Mouse (Mus musculus): ENCODE data around the gene Ak1. TPM values are rescaled to one million over a fixed set of nuclear protein-coding genes. Genes with fewer than 3 reads are reported as not detected.

Ak1 gene
- polyA plus RNA-seq, 1 experiment from 2014 or later: 18.9 TPM

DNA sequence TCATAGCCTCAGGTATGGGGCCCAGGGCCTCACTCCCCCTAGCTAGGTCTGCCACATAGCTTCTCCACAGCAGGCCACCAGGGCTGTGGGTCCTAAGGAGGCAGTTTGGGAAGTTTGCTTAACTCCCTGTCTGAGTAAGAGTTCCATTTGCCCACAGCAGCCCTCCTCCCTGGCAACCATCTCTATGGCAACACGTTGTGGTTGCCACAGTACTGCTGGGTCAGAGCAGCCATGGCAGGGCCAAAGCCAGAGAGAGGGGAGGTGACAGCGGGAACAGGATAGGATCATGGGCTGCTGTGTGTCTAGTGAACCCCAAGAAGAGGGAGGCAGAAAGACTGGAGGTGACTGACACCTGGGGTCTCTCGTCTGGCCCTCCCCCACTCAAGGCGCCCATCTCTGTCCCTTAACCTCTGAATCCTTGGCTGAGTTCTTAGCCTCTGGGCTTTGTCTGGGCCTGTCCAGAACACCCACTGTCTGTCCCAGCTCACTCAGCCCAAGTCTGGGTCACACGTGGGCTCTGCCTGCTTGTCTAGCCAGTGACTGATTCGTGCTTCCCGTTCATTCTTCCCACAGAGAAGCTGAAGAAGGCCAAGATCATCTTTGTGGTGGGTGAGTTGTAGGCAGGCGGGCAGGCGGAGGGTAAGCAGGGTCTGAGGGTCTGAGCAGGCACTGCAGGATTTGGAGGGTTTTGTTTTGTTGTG, 7.9 kb downstream of the Ak1 start:
- Histone ChIP-seq H3K27me3 (ENCODE audit: control insufficient read depth, insufficient read depth, low read length) (no peaks in the 10 kb centered on the region), H3K4me1 (replicated peaks; ENCODE audit: control insufficient read depth, insufficient read depth, low read length) (peaks cover 18% of the 10 kb centered on the region), H3K9me3 (ENCODE audit: control insufficient read depth, low read length) (no peaks in the 10 kb centered on the region), H3K9ac (ENCODE audit: low read length) (peak overlapping the region; percentile 45), H3K27ac (ENCODE audit: low read depth, low read length) (peak overlapping the region; percentile 12), H3K36me3 (ENCODE audit: control insufficient read depth, insufficient read depth, low read length) (no peaks in the 10 kb centered on the region), H3K4me3 (ENCODE audit: low read depth, low read length) (no peak overlapping the region), H3K4me2 (ENCODE audit: low read depth, low read length, severe bottlenecking) (peak overlapping the region; percentile 26; the same call in 1 of the 2 replicates)
- 28% methylated on average over 9 of the region's 9 CpGs for WGBS
- peak; percentile 84 for DNase-seq (ENCODE audit: low spot score)
- peak; percentile 56 for ATAC-seq (replicated peaks; ENCODE audit: low FRiP score)

DNA sequence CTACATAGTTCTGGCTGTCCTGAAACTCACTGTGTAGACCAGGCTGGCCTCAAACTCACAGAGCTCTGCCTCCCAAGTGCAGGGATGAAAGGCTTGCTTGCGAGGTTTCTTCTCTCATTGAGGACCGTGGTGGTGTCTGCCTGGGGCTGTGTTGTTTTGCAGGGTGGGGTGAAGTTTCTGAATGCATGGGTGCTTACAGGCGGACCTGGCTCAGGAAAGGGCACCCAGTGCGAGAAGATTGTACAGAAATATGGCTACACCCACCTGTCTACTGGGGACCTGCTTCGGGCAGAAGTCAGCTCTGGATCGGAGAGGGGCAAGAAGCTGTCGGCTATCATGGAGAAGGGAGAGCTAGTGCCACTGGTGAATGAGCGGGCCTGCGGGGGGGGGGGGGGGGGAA, 8.5 kb downstream of the Ak1 start:
- 77% methylated on average over 8 of the region's 9 CpGs for WGBS
- Histone ChIP-seq H3K4me3 (ENCODE audit: low read depth, low read length) (no peak overlapping the region), H3K4me1 (replicated peaks; ENCODE audit: control insufficient read depth, insufficient read depth, low read length) (peaks cover 18% of the 10 kb centered on the region), H3K27ac (ENCODE audit: low read depth, low read length) (no peak overlapping the region), H3K36me3 (ENCODE audit: control insufficient read depth, insufficient read depth, low read length) (no peaks in the 10 kb centered on the region), H3K4me2 (ENCODE audit: low read depth, low read length, severe bottlenecking) (no peak overlapping the region; the same call in 1 of the 2 replicates), H3K9ac (ENCODE audit: low read length) (no peak overlapping the region; the same call in 1 of the 2 replicates), H3K27me3 (ENCODE audit: control insufficient read depth, insufficient read depth, low read length) (no peaks in the 10 kb centered on the region), H3K9me3 (ENCODE audit: control insufficient read depth, low read length) (no peaks in the 10 kb centered on the region)
- DNase-seq (ENCODE audit: low spot score) (no peak), ATAC-seq (replicated peaks; ENCODE audit: low FRiP score) (no peak)

DNA sequence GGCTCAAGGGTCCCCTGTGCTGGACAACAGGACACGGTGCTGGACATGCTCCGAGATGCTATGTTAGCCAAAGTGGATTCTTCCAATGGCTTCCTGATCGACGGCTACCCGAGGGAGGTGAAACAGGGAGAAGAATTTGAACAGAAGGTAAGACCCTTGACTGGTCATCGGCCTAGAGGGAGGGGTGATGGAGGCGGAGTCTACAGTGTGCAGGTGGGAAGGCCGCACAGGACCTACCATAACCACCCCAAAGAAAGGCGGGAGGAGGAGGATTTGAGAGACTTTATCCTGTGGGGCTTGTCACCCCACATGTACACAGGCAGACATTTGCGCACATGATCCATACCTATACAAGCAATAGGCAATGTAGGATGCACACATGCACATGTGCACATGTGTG, 9.5 kb downstream of the Ak1 start:
- H3K36me3 ChIP-seq (ENCODE audit: control insufficient read depth, insufficient read depth, low read length): no peaks in the 10 kb centered on the region
- no peaks in the 10 kb centered on the region for H3K9me3 ChIP-seq (ENCODE audit: control insufficient read depth, low read length)
- DNase-seq (ENCODE audit: low spot score): no peak
- no peak for ATAC-seq (replicated peaks; ENCODE audit: low FRiP score)
- WGBS: 86% methylated on average over 10 of the region's 10 CpGs
- peaks cover 13% of the 10 kb centered on the region for H3K4me1 ChIP-seq (replicated peaks; ENCODE audit: control insufficient read depth, insufficient read depth, low read length)
- H3K27me3 ChIP-seq (ENCODE audit: control insufficient read depth, insufficient read depth, low read length): no peaks in the 10 kb centered on the region
- H3K4me3 ChIP-seq (ENCODE audit: low read depth, low read length): no peak overlapping the region
- no peak overlapping the region for H3K4me2 ChIP-seq (ENCODE audit: low read depth, low read length, severe bottlenecking)
- H3K27ac ChIP-seq (ENCODE audit: low read depth, low read length): no peak overlapping the region
- H3K9ac ChIP-seq (ENCODE audit: low read length): no peak overlapping the region

GRCm38 (mm10) chr2:32631737-32632394, 10.3 kb downstream of the Ak1 start:
- H3K36me3 ChIP-seq (ENCODE audit: control insufficient read depth, insufficient read depth, low read length): no peaks in the 10 kb centered on the region
- no peaks in the 10 kb centered on the region for H3K9me3 ChIP-seq (ENCODE audit: control insufficient read depth, low read length)
- ATAC-seq (replicated peaks; ENCODE audit: low FRiP score) (no peak; the same call in 1 of the 2 replicates), DNase-seq (ENCODE audit: low spot score) (peak; percentile 87)
- H3K9ac ChIP-seq (ENCODE audit: low read length): no peak overlapping the region
- H3K27me3 ChIP-seq (ENCODE audit: control insufficient read depth, insufficient read depth, low read length): no peaks in the 10 kb centered on the region
- H3K4me1 ChIP-seq (replicated peaks; ENCODE audit: control insufficient read depth, insufficient read depth, low read length): peaks cover 13% of the 10 kb centered on the region
- WGBS: 60% methylated on average over 7 of the region's 7 CpGs
- H3K4me2 ChIP-seq (ENCODE audit: low read depth, low read length, severe bottlenecking): no peak overlapping the region
- H3K4me3 ChIP-seq (ENCODE audit: low read depth, low read length): no peak overlapping the region
- no peak overlapping the region for H3K27ac ChIP-seq (ENCODE audit: low read depth, low read length)

DNA sequence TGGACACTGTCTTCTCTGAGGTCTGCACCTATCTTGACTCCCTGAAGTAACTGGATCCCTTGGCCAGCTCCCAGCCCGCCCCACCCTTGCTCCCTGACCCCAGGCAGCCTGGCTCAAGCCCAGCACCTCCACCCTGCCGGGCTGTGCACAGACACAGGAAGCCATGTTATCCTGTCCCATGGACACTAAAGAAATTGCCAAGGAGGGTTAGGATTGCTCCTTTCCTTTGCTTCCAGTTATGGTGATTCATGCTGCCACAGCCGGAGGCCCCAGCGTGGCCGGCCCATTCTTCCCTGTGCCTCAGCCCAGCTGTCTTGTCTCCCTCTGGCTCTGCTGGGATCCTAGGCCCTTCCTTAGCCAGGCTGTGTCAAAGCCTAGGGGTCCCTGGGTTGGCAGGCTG, 12.1 kb downstream of the Ak1 start:
- DNase-seq (ENCODE audit: low spot score): no peak
- H3K27me3 ChIP-seq (ENCODE audit: control insufficient read depth, insufficient read depth, low read length): no peaks in the 10 kb centered on the region
- peaks cover 10% of the 10 kb centered on the region for H3K4me1 ChIP-seq (replicated peaks; ENCODE audit: control insufficient read depth, insufficient read depth, low read length)
- no peak overlapping the region for H3K9ac ChIP-seq (ENCODE audit: low read length)
- 79% methylated on average over 5 of the region's 5 CpGs for WGBS
- H3K4me3 ChIP-seq (ENCODE audit: low read depth, low read length): no peak overlapping the region
- H3K36me3 ChIP-seq (ENCODE audit: control insufficient read depth, insufficient read depth, low read length): no peaks in the 10 kb centered on the region
- no peaks in the 10 kb centered on the region for H3K9me3 ChIP-seq (ENCODE audit: control insufficient read depth, low read length)
- no peak overlapping the region for H3K27ac ChIP-seq (ENCODE audit: low read depth, low read length)
- H3K4me2 ChIP-seq (ENCODE audit: low read depth, low read length, severe bottlenecking): no peak overlapping the region
- ATAC-seq (replicated peaks; ENCODE audit: low FRiP score): no peak

GRCm38 (mm10) chr2:32634277-32635105, 12.9 kb downstream of the Ak1 start:
- Histone ChIP-seq H3K4me3 (ENCODE audit: low read depth, low read length) (no peak overlapping the region), H3K4me2 (ENCODE audit: low read depth, low read length, severe bottlenecking) (no peak overlapping the region), H3K9me3 (ENCODE audit: control insufficient read depth, low read length) (no peaks in the 10 kb centered on the region), H3K27ac (ENCODE audit: low read depth, low read length) (no peak overlapping the region), H3K27me3 (ENCODE audit: control insufficient read depth, insufficient read depth, low read length) (no peaks in the 10 kb centered on the region), H3K4me1 (replicated peaks; ENCODE audit: control insufficient read depth, insufficient read depth, low read length) (peaks cover 2% of the 10 kb centered on the region), H3K9ac (ENCODE audit: low read length) (no peak overlapping the region), H3K36me3 (ENCODE audit: control insufficient read depth, insufficient read depth, low read length) (no peaks in the 10 kb centered on the region)
- 86% methylated on average over 10 of the region's 10 CpGs for WGBS
- DNase-seq (ENCODE audit: low spot score) (no peak), ATAC-seq (replicated peaks; ENCODE audit: low FRiP score) (no peak)

DNA sequence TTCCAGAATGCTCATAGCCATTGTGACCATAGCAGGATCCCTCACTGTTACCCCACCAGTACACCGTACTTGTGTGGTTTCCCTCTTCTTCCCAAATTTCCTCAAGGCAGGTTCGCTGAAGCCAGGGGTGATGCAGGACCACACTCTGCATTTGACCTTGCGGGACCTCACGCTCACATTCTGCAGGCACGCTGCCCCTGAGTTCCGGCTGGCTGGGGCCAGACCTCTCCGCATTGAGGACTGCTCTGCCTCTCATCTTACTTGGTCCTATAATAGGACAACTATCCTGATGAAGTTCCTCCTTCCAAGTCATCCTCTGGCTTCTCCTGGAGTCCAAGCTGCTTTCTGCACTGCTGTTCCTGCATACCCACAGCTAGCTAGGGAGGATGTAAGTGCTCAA, 15.1 kb downstream of the Ak1 start:
- Histone ChIP-seq H3K9me3 (ENCODE audit: control insufficient read depth, low read length) (no peaks in the 10 kb centered on the region), H3K4me3 (ENCODE audit: low read depth, low read length) (no peak overlapping the region), H3K36me3 (ENCODE audit: control insufficient read depth, insufficient read depth, low read length) (no peaks in the 10 kb centered on the region), H3K9ac (ENCODE audit: low read length) (no peak overlapping the region), H3K27me3 (ENCODE audit: control insufficient read depth, insufficient read depth, low read length) (no peaks in the 10 kb centered on the region), H3K27ac (ENCODE audit: low read depth, low read length) (no peak overlapping the region), H3K4me2 (ENCODE audit: low read depth, low read length, severe bottlenecking) (no peak overlapping the region), H3K4me1 (replicated peaks; ENCODE audit: control insufficient read depth, insufficient read depth, low read length) (no peaks in the 10 kb centered on the region)
- WGBS: 84% methylated on average over 7 of the region's 7 CpGs
- DNase-seq (ENCODE audit: low spot score) (no peak), ATAC-seq (replicated peaks; ENCODE audit: low FRiP score) (no peak)

DNA sequence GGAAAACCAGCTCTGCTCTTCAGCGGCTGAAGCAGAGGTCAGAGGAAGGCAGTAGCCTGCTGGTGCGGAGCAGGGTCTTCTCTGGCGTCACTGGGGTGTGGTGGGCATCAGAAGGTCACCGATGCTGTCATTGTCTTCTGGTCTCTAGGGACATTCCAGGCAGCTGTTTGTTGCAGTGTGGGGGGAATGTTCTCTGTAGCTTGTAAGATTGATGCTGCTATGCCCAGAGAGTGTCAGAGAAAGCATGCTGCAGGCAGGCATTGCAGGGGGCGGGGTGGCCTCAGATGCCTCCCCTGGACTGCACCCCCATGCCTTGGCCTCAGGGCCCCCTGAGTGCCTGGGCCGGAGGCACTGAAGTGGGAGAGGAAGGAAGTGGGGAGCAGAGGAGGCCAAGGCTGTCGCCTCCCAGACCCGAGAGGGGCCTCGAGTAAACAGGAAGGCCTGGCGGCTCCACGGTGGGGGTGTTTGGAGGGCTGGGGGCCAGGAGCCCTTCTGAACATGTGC, 16.3 kb downstream of the Ak1 start:
- H3K27me3 ChIP-seq (ENCODE audit: control insufficient read depth, insufficient read depth, low read length): no peaks in the 10 kb centered on the region
- no peak overlapping the region for H3K4me3 ChIP-seq (ENCODE audit: low read depth, low read length)
- H3K9me3 ChIP-seq (ENCODE audit: control insufficient read depth, low read length): no peaks in the 10 kb centered on the region
- WGBS: 52% methylated on average over 11 of the region's 11 CpGs
- H3K4me1 ChIP-seq (replicated peaks; ENCODE audit: control insufficient read depth, insufficient read depth, low read length): no peaks in the 10 kb centered on the region
- no peak overlapping the region; the same call in 1 of the 2 replicates for H3K9ac ChIP-seq (ENCODE audit: low read length)
- H3K27ac ChIP-seq (ENCODE audit: low read depth, low read length): no peak overlapping the region
- no peak for DNase-seq (ENCODE audit: low spot score)
- H3K36me3 ChIP-seq (ENCODE audit: control insufficient read depth, insufficient read depth, low read length): no peaks in the 10 kb centered on the region
- ATAC-seq (replicated peaks; ENCODE audit: low FRiP score): no peak
- H3K4me2 ChIP-seq (ENCODE audit: low read depth, low read length, severe bottlenecking): no peak overlapping the region

Data from forebrain, embryonic 11.5 days (tissue).